Comparison of ENCODE assay signal across 19 mouse cellular contexts in genomic region chr9:59070216-59070615, GRCm38 (mm10). TPM values are rescaled to one million over a fixed set of nuclear protein-coding genes. Genes with fewer than 3 reads are reported as not detected.
DNase-seq lines count a peak whose midpoint lies in the region; ATAC-seq and TF ChIP-seq lines count a peak whose summit lies in the region.
"Had no signal": no experiment of that assay in that cellular context is flagged by ENCODE, and none has a peak within 500 bp of the region (broad histone marks: within the 10 kb centered on the region; RNA-seq: fewer than 3 reads in every experiment).

No protein-coding gene starts in this region.

- TF ChIP-seq CTCF in hindbrain, postnatal 0 days (IDR thresholded peaks at IDR 0.05; ENCODE audit: low read depth): no peak

- peak; percentile 53 to 63 for DNase-seq in cerebellum, postnatal 10 days
- no peak for DNase-seq in cerebellum, postnatal 25 days
- DNase-seq in hindbrain, postnatal 0 days (ENCODE audit: low spot score): peak; percentile 23
- DNase-seq: adrenal gland, adult 2 months; adrenal gland, adult 8-10 months; adrenal gland, postnatal 10 days; adrenal gland, postnatal 14 days; adrenal gland, postnatal 25 days; adrenal gland, postnatal 36 days; B cell, adult 2 months; cerebellum, adult 11 months; cerebellum, adult 11-12 months; cerebellum, adult 18-20 months had no signal

- H3K4me1 ChIP-seq in hindbrain, postnatal 0 days (ENCODE audit: insufficient read depth, low read length): peaks cover 24% of the 10 kb centered on the region
- H3K4me1 ChIP-seq in hindbrain, embryonic 16.5 days (ENCODE audit: control insufficient read depth, insufficient read depth, low read depth, low read length): peaks cover 20% of the 10 kb centered on the region

- no peak overlapping the region for H3K27ac ChIP-seq in hindbrain, postnatal 0 days
- no peak overlapping the region for H3K27ac ChIP-seq in hindbrain, embryonic 16.5 days (ENCODE audit: low read depth, low read length)

- H3K9ac ChIP-seq in hindbrain, postnatal 0 days (replicated peaks; ENCODE audit: low read length): no peak overlapping the region
- H3K9ac ChIP-seq in hindbrain, embryonic 16.5 days (ENCODE audit: low read depth, low read length): no peak overlapping the region

- no peaks in the 10 kb centered on the region for H3K36me3 ChIP-seq in hindbrain, postnatal 0 days (ENCODE audit: insufficient read depth, low read length)
- no peaks in the 10 kb centered on the region for H3K36me3 ChIP-seq in hindbrain, embryonic 16.5 days (ENCODE audit: control insufficient read depth, insufficient read depth, low read length)
- H3K36me3 ChIP-seq: G1E had no signal

- H3K4me3 ChIP-seq in hindbrain, postnatal 0 days (ENCODE audit: low read length): no peak overlapping the region
- no peak overlapping the region for H3K4me3 ChIP-seq in hindbrain, embryonic 16.5 days (ENCODE audit: low read length)

- H3K27me3 ChIP-seq in hindbrain, postnatal 0 days (ENCODE audit: insufficient read depth, low read length): no peaks in the 10 kb centered on the region
- H3K27me3 ChIP-seq in hindbrain, embryonic 16.5 days (replicated peaks; ENCODE audit: control insufficient read depth, insufficient read depth, low read length): no peaks in the 10 kb centered on the region
- H3K27me3 ChIP-seq: CH12.LX had no signal

- H3K4me2 ChIP-seq in hindbrain, postnatal 0 days (ENCODE audit: low read depth, low read length): no peak overlapping the region
- no peak overlapping the region for H3K4me2 ChIP-seq in hindbrain, embryonic 16.5 days (ENCODE audit: low read length)

- WGBS in hindbrain, postnatal 0 days: 73% methylated on average over 4 of the region's 4 CpGs
- 81% methylated on average over 4 of the region's 4 CpGs for WGBS in hindbrain, embryonic 16.5 days

- H3K9me3 ChIP-seq in hindbrain, postnatal 0 days (ENCODE audit: low read length): no peaks in the 10 kb centered on the region
- H3K9me3 ChIP-seq in hindbrain, embryonic 16.5 days (ENCODE audit: control insufficient read depth, low read length): no peaks in the 10 kb centered on the region
- H3K9me3 ChIP-seq: G1E had no signal

- ATAC-seq in hindbrain, postnatal 0 days: no peak
- no peak for ATAC-seq in hindbrain, embryonic 16.5 days
- ATAC-seq: activated CD4-positive, CD25-positive, alpha-beta regulatory T cell, adult 4 months; CD4-positive, CD25-positive, alpha-beta regulatory T cell, adult 4 months; Patski had no signal

RNA-seq across cellular contexts. Expression of gene Neo1, which starts 34.0 kb away (rescaled TPM):
- total RNA-seq in hindbrain, postnatal 0 days (2014; rRNA removed): 160 and 177 TPM in 2 replicates
- polyA plus RNA-seq in hindbrain, postnatal 0 days (2015; fragmentation: Nextera tagmentation; extraction: Ambion mirVana): 34.4 and 38.7 TPM in 2 replicates
- polyA plus RNA-seq in hindbrain, embryonic 16.5 days (2015; fragmentation: Nextera tagmentation; extraction: Ambion mirVana): 40.9 and 51.1 TPM in 2 replicates
- polyA plus RNA-seq: activated CD4-positive, CD25-positive, alpha-beta regulatory T cell, adult 4 months; G1E had no signal

Comparison
In these comparisons a context has a peak if more than half of its experiments do, and no peak if none do; other contexts are left out.
1. DNase-seq: peak in cerebellum, postnatal 10 days (2 of 2) and hindbrain, postnatal 0 days (single experiment); none in cerebellum, postnatal 25 days (0 of 2).